Mouse (Mus musculus): Measurements from ENCODE around the gene Gm5936. TPM values are rescaled to one million over a fixed set of nuclear protein-coding genes. Genes with fewer than 3 reads are reported as not detected.
"Not testable (repeated sequence)": the region's sequence is repeated elsewhere in the genome, so short reads cannot be mapped to it uniquely, and the experiment has no call there.

Gm5936 gene
- not detected in 2 replicates for polyA plus RNA-seq (2016; fragmentation: Nextera tagmentation; extraction: Ambion mirVana)

- not testable (repeated sequence) for H3K4me2 ChIP-seq (replicated peaks); H3K27ac ChIP-seq; H3K27me3 ChIP-seq; H3K9ac ChIP-seq; H3K4me1 ChIP-seq; H3K4me3 ChIP-seq; H3K36me3 ChIP-seq; ATAC-seq (ENCODE audit: low FRiP score); H3K9me3 ChIP-seq (replicated peaks)
- 42% methylated on average over 4 of the region's 5 CpGs for WGBS
These were observed at the start of gene Gm5936 for GRCm38 (mm10) chrX:74836842-74837522. Gene Gm5936 (plus strand): TSS chrX:74837196.

- not testable (repeated sequence) for H3K9ac ChIP-seq; H3K27me3 ChIP-seq; H3K9me3 ChIP-seq (replicated peaks); H3K4me3 ChIP-seq; H3K4me1 ChIP-seq; H3K36me3 ChIP-seq; H3K4me2 ChIP-seq (replicated peaks); ATAC-seq (ENCODE audit: low FRiP score); H3K27ac ChIP-seq
- 87% methylated on average over 12 of the region's 12 CpGs for WGBS
These were observed 19.1 kb downstream of the Gm5936 start for GRCm38 (mm10) chrX:74856104-74856503.

GRCm38 (mm10) chrX:74880123-74880522 lies 43.1 kb downstream of the Gm5936 start:
- H3K36me3 ChIP-seq; H3K27ac ChIP-seq; H3K9me3 ChIP-seq (replicated peaks); H3K4me2 ChIP-seq (replicated peaks); H3K4me1 ChIP-seq; ATAC-seq (ENCODE audit: low FRiP score); H3K4me3 ChIP-seq; H3K9ac ChIP-seq; H3K27me3 ChIP-seq: not testable (repeated sequence)
- WGBS: 44% methylated on average over 4 of the region's 6 CpGs

Other genes with a start within 250 kb of the Gm5936 start
- not detected in 2 replicates for gene Olfr1325, start 244.5 kb upstream of the Gm5936 start, polyA plus RNA-seq (2016; fragmentation: Nextera tagmentation; extraction: Ambion mirVana)
- gene Gm5640, start 191.6 kb upstream of the Gm5936 start, polyA plus RNA-seq (2016; fragmentation: Nextera tagmentation; extraction: Ambion mirVana): 0.15 TPM in 1 of 2 replicates, not detected in the other
- gene Gm6890, start 96.3 kb upstream of the Gm5936 start, polyA plus RNA-seq (2016; fragmentation: Nextera tagmentation; extraction: Ambion mirVana): not detected in 2 replicates
- gene Gab3, start 248.3 kb downstream of the Gm5936 start, polyA plus RNA-seq (2016; fragmentation: Nextera tagmentation; extraction: Ambion mirVana): 1.2 and 1.7 TPM in 2 replicates